Mouse (Mus musculus) gastrocnemius, postnatal 10 days (tissue): Measurements from ENCODE around the gene B4galt1. TPM values are rescaled to one million over a fixed set of nuclear protein-coding genes. Genes with fewer than 3 reads are reported as not detected.

Experiments used
- DNase-seq: peaks from one replicate; pipeline ENCODE4 v3.0.0; 2021; ENCODE audit warnings: mixed read lengths
- long read RNA-seq, 2 experiments: library from polyadenylated mRNA; stranded (forward); transcript quantifications; one replicate each; pipeline ENCODE4 v2.0.0; 2021
- total RNA-seq, 2 experiments: library from RNA; stranded (reverse); gene quantifications; 2 replicates each; pipeline ENCODE4 v1.2.3; 2021

The B4galt1 gene
- 10 to 100 TPM; 52.0 to 58.6 TPM for total RNA-seq
- long read RNA-seq, experiment 1, transcript B4galt1-201 (6 exons, 3,983 nt), result major isoform, 51 of 62 reads
- long read RNA-seq, experiment 1, partial matches to known transcripts, result 2 of 62 reads
- long read RNA-seq, experiment 1, other reads (novel, unspliced or antisense), result 9 of 62 reads
- long read RNA-seq, experiment 2, transcript B4galt1-201 (6 exons, 3,983 nt), result major isoform, 44 of 58 reads
- long read RNA-seq, experiment 2, partial matches to known transcripts, result 5 of 58 reads
- long read RNA-seq, experiment 2, other reads (novel, unspliced or antisense), result 9 of 58 reads

GRCm38 (mm10) chr4:40853565-40854386, at the start of gene B4galt1:
Gene B4galt1, minus strand, starts transcription at chr4:40854005.
- DNase-seq, result peak; percentile 99

DNA sequence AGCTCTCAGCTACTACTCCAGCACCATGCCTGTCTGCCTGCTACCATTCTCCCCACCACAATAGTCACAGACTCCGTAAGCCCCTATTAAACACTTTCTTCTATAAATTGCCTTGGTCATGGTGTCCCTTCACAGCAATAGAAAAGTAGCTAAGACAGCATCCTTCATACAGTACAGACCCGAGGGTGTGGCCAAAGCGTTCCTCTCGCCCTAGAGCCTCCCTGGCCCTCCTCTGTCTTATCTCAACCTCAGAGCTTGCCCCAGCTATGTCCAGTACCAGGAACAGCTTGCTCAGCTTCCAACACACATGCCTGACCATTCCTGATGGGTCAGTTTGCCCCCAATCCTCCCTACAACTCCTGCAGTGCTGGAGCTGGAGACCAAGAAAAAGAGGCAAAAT, 46.8 kb upstream of the B4galt1 start:
- DNase-seq, result no peak

DNA sequence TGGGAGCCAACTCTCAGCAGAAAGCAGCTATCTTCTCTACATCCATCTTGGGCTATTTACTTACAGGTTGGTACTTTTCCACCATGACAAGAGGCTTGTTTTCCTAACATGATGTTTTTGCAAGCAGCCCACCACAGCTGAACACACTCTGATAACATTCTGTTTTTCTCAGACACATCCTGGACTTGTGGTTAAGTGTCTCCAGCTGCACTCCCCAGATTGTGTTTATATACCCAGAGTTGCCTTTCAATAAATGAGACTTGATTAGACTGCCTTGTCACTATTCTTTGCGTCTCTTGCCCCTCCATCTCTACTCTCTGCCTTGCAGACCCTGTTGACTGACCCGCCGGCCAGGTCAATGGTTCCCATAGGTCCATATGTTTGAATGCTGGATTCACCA, 46.3 kb upstream of the B4galt1 start:
- no peak for DNase-seq

DNA sequence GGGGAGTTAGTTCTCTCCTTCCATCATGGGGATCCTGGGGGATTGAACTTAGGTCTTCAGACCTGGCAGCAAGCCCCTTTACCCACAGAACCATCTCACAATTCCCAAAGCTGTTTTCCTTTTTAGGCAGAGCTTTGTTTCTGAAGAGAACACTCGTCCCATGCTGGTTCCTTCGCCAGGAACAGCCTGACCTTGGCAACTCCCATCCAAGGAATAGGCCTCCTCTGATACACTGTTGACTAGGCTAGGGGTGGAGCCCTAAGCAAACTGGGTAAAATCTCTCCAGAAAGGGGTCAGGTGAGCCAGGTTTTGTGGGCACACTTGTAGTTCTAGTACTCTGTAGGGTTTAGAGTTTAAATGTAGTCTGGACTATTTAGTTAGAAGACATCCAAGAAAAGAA, 45.5 kb upstream of the B4galt1 start:
- no peak for DNase-seq

DNA sequence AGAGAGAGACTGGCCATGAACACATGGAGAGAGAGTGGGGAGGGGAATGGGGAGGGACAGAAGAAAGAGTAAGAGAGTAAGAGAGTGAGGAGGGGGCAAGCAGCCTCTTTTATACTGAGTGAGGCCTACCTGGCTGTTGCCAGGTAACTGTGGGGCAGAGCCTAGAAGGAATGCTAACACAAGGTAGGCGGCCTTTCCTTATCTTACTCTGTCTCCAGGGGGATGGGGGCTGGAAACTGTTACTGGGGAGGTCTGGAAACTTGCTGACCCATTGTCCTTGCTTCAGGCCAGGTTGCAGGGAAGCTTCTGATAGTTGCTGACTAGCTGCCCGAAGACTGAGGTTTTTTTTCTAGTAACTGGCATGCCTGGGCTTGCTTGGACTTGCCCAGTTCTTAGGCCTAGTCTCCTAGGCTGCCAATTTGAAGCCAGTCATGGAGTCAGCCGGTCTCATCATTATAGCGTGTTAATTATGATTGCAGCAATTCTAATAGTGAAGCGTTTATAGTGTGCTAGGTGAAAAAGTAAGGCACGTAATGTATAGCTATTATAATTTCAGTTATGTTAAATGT, 44.8 kb upstream of the B4galt1 start:
- no peak for DNase-seq

GRCm38 (mm10) chr4:40895646-40896045, 41.8 kb upstream of the B4galt1 start:
- DNase-seq, result no peak

- DNase-seq, result no peak
These were observed 41.3 kb upstream of the B4galt1 start for GRCm38 (mm10) chr4:40895118-40895517.

GRCm38 (mm10) chr4:40891206-40891605, 37.4 kb upstream of the B4galt1 start:
- DNase-seq, result no peak

DNA sequence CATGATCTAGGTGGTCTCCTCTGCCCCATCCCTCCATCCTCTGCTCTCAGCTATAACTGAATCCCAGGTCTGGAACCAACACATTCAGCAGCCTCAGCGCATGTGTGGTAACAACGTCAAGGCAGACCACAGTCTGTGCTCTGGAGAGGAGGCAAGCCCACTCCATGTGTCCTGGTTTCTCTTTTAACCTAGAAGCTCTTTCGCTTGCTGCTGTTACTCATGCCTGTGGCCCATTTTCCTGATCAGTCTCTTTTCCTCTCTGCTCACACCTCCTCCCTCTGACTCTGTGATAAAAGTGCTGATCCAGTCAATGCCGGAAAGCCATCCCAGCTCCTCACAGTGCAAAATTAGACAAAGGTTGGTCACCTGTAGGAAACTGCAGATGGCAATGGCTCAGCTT, 36.2 kb upstream of the B4galt1 start:
- DNase-seq, result no peak

DNA sequence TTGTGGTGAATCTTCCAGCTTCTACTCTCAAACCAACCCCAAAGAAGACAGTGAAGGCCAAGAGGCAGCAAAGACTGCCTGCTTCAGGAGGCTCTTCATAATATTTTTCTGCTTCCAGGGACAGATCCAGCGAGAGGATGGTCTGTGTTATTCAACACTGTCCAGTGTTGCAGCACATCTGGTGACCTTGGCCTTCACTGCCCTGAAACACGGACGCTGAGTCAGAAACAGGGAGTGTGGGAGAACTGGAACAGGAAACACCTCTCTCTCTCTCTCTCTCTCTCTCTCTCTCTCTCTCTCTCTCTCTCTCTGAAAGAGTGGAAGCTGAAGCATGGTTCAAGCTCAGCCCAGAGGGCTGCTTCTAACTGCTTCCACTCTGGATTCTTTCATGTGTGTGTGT, 35.4 kb upstream of the B4galt1 start:
- no peak for DNase-seq

GRCm38 (mm10) chr4:40888839-40889238, 35.0 kb upstream of the B4galt1 start:
- no peak for DNase-seq

- no peak for DNase-seq
These were observed 32.1 kb upstream of the B4galt1 start for GRCm38 (mm10) chr4:40885883-40886282.

- no peak for DNase-seq
These were observed 31.3 kb upstream of the B4galt1 start for GRCm38 (mm10) chr4:40885166-40885525.

DNA sequence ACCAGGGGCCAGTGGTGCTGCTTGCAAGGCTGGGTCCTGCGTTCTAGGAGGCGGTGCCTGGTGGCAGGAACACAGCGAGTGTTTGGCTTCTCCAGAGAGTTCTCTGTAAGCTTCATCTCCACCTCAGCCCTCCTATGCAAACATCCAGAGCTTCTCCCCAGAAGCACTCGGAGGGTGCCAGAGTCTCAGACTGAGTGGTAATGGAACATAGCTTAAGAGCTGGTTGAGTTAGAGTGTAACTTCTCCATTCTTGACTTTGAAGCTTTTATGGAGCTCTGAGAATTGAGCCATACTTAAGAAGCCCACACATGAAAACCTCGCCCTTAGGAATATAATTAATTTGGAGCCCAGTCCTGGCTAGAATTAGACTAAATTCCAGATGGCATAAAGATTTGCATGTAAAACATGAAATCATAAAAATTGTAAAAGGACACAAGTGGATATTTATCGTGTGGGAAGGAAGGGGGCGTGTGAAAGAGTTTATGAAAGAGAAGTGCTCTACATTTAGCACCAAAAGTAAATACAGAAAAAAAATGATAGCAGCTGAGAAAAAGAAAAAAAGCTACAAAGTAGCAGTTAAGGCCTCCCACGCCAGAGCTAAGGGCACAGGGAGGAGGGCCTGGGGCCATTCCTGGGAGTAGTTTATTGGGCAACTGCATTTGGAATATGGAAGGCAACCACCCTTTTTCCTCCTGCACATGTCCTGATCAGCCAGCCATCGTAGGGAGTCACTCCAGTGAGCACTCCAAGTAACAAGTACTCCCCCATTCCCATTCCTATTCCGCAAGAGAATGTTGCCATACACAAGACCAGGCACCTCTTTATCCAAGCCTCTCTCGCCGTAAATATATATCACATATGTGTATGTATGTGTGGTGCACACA, 30.7 kb upstream of the B4galt1 start:
- no peak for DNase-seq

DNA sequence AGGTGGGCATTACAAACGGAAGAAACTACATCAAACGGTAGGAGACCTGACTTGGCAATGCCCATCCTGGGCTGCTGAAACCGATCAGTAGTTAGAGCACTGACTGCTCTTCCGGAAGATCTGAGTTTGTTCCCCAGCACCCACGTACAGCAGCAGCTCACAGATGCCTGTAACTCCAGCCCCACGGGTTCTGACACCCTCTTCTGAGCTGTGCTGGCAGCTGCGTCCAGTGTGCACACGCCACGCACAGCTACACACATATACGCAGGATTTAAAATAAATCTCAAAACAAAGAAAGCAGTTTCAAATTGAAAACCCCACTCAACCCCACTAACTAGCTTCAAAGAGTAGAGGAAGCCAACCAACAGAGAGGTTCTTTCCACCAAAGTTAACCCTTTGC, 29.4 kb upstream of the B4galt1 start:
- DNase-seq, result no peak

DNA sequence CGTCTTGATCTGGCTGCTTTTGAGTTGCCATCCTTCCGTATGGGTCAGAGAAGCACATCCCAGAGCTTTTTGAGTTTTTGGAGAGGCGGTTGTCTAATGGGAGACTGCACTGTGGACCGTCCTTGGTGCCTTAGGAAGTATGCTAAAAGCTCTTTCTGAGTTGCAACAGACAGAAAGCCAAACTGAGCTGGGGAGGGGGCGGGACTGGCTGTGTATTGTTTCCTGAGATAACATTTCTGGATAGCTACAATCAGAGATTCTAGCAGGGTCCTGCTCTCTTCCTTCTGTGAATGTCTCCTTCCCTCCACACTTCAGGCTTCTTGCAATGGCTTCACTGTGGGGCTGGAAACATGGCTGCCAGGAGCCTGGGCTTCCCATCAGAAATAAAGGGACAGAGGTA, 23.7 kb upstream of the B4galt1 start:
- DNase-seq, result no peak

- peak; percentile 58 for DNase-seq
These were observed 23.1 kb upstream of the B4galt1 start for GRCm38 (mm10) chr4:40876814-40877371.

- no peak for DNase-seq
These were observed 22.0 kb upstream of the B4galt1 start for GRCm38 (mm10) chr4:40875842-40876241.

DNA sequence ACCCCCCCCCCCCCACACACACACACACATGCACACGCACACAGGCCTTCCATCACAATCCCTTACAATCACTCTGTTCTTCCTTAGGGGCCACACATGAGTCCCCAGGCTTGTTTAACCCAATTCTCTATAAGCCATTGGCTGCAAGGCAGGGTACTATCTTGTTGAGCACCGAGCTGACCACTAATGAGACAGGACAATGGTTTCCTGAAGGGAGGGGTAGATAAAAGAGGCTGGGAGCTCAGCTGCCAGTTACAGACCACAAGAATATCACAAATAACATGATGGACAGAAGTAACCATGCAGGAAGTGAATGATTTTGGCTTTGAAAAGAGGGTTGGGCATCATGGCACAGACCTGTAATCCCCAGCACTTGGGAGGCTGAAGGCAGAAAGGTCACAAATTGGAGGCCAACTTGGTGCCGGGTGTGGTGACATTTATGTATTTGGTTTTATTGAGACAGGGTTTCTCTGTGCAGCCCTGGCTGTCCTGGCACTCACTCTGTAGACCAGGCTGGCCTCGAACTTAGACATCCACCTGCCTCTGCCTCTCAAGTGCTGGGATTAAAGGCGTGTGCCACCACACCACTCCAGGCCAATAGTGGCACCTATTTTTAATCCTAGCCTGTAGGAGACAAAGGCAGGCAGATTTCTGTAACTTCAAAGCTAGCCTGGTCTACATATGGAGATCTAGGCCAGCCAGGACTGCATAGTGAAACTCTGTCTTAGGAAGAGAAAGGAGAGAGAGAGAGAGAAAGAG, 21.2 kb upstream of the B4galt1 start:
- no peak for DNase-seq

GRCm38 (mm10) chr4:40874151-40874600, 20.4 kb upstream of the B4galt1 start:
- peak; percentile 53 for DNase-seq

- no peak for DNase-seq
These were observed 19.5 kb upstream of the B4galt1 start for GRCm38 (mm10) chr4:40873320-40873719.
